Mouse (Mus musculus) liver, embryonic 14.5 days (tissue): ENCODE results near the gene Gdpd5.

Experiments
- CTCF ChIP-seq: IDR thresholded peaks from 2 replicates; pipeline ENCODE4 v1.5.1; 2016; ENCODE audit warnings: antibody characterized with exemption, low read depth, control low read depth
- EP300 ChIP-seq: IDR thresholded peaks from 2 replicates; pipeline ENCODE4 v1.6.1; 2016; ENCODE audit warnings: antibody characterized with exemption, low read depth

GRCm38 (mm10) chr7:99430246-99430645 lies 49.0 kb downstream of the Gdpd5 start:
- TF ChIP-seq CTCF (no peak), EP300 (no peak)
